Mouse (Mus musculus) T-helper 2 cell (primary cell): ENCODE results near the gene Syne2.

Source experiments
- in situ Hi-C: fragments of 300-600 bp; cut with MboI, MseI; formaldehyde crosslinking; loops from one replicate; pipeline ENCODE4 v1.15.1; 2025; ENCODE audit warnings: high pct_unique_total_duplicates

Syne2 gene

DNA sequence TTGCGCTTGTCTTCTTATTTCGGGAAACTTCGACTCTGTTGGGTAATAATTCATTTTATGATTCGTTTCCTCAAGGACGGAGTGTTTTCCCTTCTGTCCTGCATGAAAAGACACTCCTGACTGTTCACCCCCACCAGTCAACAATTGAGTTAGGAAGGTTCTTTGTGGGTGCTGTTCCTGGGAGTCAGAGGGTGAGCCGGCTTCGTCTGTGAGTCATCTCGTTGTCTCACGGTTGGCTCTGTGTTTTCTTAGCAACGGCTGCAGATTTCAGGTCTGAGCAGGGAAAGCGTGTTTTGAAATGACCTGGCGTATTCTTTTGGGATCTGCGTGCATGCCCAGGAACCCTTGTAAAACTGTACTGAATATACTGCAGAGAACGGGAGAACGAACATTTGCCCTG lies 9.8 kb downstream of the Syne2 start:
- in situ Hi-C loops, result no loop called here

DNA sequence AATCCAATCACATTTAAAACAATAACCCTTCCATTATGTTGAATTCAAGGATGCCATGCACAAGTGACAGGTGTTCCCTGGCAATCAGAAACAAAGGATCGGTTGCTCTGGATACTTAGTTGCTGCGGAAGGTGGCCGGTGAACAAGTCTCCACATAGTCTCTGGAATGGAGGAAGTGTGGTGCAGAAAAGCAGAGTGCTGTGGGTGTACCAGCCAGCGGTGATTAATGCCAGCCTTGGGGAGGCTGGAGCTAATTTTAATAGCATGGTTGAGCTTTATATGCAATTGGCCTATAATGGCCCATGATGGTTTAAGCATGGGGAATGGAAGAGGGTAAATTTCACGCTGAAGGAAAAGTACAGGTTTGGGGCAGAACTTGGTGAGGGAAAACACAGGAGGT lies 11.7 kb downstream of the Syne2 start:
- in situ Hi-C loops, result no loop called here

DNA sequence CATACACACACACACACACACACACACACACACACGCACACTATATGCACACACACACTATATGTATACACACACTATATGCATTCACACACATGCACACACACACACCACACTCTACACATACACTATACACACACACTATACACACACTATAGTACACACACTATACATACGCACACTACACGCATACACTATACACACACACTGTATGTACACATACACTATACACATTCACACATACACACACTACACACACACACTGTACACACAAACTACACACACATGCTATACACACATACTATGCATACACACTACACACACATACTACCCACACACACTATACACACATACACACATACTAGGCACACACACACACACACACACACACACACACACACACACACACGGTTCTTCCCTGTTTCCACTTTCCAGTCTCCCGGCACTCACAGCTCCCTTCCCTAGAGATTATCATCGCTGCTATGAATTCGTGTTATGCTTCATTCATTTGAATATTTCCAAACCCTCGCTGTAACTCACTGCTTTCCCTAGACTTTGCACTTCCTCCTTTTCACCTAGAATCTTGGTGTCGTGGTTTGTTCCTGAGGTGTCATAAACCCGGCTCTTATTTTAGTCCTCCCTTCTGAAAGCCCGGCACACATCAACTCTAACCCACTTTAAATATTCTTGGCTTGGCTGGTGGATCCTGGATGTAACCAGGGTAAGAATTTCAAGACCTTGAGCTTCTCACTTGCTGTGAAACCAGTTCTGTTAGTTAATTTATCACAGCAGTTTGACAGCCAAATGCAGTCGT lies 15.4 kb downstream of the Syne2 start:
- in situ Hi-C loops, result no loop called here

DNA sequence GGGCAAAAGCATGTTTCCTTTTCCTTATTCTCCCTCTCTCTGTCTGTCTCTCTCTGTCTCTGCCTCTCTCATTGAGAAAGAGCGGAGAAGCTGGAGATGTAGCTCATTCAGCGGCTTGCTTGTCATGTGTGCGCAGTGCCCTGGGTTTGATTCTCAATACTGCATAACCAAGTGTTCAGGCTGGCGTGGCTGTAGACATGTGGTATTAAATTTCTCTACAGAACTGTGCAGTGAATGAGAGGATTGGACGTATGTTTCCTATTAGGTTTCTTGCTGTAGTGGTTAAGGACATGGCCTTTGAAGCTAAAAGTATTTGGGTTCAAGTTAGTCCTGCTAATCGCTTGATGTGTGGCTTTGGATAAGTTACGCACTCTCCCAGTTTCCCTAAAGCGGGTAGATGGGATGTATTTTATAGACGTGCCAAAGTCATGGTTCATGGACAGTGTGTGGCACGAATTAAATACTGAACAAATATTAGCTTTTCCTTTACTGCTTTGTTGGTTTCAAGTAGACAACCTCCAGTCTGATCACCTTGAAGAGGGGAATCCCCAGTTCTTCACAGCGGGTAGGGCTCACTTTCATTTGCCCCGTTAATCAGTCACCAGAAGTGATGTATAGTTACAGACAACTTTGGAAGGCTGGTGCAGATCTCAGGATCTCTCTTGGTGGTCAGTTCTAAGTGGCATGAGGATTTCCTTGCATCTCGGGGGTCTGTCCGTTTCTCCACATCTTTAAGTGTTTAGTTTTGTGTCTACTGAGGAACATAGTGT lies 16.2 kb downstream of the Syne2 start:
- in situ Hi-C loops, result no loop called here

DNA sequence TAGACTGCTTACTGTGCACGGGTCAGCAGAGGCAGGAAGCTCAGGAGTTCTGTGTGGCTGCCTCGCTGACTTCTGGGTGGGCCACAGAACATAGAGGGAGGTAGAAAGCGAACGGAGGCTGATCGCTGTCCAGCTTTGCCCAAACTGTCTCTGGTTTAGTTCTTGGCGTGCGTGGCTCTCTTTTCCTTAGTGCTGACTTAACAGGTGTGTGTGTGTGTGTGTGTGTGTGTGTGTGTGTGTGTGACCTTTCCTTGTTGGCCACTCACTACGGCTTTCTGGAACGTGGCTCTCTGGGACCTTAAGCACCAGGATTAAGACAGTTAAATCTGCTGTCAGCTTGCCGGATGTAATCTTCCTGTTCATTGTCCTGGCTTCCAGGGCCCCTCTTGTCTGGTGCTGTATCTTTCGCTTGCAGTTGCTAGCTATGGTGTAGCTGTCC lies 18.6 kb downstream of the Syne2 start:
- in situ Hi-C loops, result no loop called here

DNA sequence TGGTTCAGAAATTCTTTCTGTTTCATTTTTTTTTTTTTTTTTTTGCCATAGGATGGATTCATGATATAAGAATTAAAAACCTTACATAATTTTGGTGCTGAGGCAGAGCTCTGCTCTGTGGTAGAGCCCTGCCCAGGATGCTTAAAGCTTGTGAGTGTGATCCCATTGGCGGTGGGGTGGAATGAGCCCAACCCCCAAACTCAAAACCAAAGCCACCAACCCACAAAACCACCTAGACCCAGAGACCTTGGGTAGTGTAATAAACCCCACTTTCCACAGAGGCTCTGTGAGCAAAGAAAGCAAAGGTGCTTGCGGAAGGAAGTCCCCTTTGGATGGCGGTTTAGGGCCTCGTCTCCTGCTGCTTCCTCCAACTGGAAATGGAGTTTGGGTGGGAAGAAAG lies 19.5 kb downstream of the Syne2 start:
- in situ Hi-C loops, result no loop called here

DNA sequence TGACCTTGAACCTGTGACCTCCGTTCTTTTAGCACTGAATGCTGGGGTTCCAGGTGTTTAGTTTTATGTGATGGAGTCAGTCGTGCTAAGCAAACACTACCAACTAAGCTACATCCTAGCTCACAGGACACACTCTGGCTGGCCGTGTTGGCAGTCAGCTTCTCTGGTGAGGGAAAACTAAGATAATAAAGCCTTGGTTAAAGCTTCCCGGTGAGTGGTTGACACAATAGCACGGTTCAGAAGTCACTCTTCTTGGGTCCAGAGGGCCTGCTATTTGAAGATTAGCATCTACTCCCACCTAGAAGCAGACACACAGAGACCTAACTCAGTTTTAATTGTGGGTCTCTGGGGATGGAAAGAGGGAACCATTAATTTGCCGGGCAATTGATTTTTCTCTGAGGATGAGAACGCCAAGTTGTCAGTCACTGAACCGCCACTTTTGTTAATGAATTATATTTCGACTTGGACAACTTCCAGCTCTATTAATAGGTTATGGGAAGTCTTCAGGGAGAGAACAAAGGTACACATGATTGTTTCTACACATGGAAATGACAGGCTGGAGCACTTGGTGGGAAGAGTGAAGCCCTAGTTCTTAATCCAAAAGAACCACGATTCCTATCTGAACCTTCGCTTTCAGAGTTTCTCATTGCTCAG lies 21.3 kb downstream of the Syne2 start:
- in situ Hi-C loops, result no loop called here

DNA sequence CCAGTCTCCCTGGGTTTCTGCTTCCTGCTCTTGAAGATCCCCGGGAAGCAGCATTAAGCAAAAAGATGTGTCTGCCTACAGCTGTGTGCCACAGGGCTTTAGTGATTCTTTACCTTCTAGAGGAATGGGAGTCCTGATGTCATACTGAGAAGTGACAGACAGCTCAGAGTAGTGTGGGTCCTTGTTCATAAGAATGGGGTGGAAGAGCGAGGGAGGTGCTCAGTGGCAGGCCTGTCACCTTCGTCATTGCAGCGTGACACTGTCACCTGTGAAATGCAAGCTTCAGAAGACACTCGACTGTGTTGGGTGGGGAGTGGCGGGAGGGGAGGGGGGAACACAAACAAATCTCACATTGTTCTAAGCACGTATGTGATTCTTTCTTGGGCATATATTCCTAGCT lies 23.2 kb downstream of the Syne2 start:
- in situ Hi-C loops, result no loop called here

DNA sequence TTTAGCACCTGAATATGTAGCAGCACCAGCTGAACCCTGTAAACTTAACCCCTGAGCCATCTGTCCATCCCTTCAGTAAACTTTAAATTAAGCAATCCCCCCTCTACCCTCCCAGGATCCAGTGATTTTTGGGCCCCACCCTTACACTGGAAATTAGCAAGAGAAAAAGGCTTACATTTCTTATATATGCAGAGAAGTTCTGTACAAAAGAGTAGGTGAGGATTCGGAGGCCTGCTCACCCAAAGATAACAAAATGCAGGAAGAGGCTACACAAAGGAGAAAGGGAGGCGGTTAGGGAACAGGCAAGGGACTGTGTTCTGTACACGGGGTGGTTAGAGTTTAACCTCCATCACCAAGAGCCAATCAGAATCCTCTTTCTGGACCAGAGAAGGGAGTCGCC lies 26.4 kb downstream of the Syne2 start:
- in situ Hi-C loops, result no loop called here

DNA sequence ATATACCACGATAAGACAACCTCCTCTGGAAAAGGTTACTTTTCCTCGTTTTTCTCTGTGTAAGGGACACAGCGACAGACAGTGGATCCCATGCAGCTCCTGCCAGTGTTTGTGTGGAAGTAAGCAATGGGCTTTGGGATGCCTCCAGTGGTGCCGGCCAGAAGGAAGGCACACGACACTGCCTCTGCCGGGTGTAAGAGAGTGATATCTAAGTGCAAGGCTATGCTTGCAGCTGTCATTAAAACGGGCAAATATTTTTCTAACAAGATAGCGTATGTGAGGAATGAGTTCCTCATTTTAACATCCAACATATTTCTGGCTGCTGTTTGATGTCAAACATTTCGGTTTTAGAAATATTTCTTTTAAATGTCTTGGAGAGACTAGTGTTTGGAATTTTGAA lies 27.1 kb downstream of the Syne2 start:
- in situ Hi-C loops, result no loop called here

DNA sequence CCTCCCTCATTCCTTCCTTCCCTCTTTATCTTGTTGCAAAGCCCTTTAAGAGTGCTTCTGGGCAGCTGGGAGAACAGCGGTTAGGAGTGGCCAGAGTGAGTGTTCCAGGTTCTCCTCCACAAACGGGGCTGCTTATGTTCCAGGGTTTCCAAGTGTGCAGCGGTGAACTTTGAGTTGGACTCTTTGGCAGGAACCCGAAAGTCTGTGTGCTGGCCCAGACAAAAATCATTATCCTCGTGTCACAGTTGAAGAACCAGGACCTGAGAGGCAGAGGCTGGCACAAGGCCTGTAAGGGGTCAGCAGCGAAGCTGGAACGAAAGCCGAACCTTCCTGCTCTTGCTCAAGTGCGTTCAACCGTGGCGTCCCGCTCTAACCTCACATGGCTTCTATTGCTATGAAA lies 28.6 kb downstream of the Syne2 start:
- in situ Hi-C loops, result no loop called here

DNA sequence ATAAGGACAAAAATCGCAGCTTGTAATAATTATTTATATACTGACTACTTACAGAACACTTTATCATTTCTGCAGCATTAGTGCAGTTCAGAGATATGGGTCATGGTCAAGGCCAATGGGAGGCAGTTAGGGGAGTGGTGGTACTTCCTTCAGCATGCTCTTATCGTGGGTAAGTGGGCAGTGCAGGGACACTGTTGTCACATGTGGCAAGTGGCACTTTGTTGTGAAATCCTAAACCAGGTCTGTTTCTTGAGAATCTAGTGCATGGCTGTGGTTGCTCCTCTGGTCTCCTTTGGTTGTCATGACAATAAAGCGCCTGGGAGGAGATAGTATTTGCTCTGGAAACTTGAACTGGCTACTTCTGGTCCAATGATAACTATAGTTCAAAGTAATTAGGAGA lies 32.3 kb downstream of the Syne2 start:
- in situ Hi-C loops, result no loop called here

DNA sequence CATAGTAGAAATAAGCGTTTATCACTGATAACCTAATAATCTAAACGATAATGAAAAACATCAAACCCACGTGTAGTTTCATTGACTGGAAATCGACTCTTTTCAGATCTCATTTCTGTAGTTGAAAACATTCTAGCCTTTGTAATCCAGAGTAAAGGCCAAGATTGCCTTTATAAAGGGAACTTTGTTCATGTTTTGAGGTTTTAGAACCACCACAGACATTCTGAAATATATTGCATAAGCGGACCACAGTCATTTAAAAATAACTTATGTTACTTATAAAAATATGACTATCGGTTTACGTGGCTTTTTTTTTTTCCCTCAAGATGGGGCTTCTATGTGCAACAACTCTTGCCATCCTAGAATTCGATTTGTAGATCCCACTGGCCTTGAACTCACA lies 33.5 kb downstream of the Syne2 start:
- in situ Hi-C loops, result no loop called here

DNA sequence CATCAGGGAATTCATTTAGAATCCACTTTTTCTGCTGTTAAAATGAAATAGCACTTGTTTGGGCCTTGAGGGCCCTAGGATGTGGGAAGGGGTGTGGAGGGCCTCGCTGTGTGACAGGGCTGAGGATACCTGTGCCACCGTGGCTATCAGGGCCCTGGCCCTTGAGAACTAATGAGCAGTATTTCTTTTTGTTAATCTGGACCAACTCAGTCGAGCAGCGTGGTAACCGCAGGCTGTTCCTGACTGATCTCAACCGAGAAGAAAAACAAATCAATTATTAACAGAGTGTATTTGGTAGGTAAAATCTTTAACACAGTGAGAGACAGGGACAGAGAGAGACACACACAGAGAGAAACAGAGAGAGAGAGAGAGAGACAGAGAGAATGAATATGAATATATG lies 34.5 kb downstream of the Syne2 start:
- in situ Hi-C loops, result no loop called here

DNA sequence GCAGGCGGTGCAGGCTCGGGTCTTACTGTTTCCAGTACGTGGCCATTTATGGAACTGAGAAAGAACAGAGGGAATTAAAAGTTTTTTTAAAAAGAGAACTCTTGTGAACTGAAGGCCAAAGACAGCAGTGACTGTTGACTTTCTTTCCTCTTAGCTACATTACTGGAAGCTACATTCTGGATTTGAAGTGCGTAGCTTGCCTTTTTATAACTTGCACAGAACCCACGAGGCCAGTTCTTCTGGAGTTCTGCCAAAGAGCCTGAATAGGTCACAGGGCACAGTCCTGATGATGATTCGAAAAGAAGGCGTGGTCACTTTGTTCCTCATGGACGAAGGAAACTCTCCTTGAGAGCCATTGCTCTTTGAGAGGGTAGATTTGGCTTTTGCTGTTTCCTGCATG lies 35.6 kb downstream of the Syne2 start:
- in situ Hi-C loops, result no loop called here

DNA sequence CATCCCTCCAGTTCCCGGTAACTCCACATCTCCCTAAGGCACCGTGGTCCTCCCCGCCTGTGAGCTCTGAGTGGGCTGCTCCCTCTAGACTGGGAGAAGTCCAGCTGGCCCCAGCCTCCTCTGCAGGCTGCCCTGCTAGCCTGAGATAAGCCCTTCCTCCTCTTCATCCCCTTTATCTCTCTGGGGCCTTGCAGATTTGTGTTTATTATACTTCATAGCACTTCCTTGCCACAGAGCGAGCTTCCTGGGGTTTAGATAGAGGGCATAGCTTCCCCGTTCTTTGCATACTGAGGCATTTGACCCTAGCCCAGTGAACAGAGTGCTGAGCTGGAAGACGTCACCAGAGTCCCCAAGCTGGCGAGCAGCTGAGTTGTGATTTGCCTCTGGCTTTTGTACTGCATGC lies 37.1 kb downstream of the Syne2 start:
- in situ Hi-C loops, result no loop called here

DNA sequence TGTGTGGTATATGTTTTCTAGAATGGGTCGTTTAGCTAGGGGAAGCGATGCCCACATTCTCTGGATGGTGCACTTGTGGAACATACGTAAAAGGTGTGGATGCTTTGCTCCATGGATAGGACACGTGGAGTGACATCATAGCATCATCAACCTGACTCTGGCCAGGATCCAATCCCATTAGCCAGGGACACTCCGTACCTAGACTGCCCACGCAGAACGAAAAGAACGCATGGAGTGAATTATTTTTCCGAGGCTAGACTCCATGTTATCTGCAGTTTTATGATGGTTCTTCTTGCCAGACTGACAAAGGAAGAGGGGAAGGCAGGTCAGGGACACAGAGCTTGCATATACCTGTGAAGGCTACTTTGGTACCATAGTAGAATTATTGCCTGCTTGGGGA lies 37.7 kb downstream of the Syne2 start:
- in situ Hi-C loops, result no loop called here

DNA sequence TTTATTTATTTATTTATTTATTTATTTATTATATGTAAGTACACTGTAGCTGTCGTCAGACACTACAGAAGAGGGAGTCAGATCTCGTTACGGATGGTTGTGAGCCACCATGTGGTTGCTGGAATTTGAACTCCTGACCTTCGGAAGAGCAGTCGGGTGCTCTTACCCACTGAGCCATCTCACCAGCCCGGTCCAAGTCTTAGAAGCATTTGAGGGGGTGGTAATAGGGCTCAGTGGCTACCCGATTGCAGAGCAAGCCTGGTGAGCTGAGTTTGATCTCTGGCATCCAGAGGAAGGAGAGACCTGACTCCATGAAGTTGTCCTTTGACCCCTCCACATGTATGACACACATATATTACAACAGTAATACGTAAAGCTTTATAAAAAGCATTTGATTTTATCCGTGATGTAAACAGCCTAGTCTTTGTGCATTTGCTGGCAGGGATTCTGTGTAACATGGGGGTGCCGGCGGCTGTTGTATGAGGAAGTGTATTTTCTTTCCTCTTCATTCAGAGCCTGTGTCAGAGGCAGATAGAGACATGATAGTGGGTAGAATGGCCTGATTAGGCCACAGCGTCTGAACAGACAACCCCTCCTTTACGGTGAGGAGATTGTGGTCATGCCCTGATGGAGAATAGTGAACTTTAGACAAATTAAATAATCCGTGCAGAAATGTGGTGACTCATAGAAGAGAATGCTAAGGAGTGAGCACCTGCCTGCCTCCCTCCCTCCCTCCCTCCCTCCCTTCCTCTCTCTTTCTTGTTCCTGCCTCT lies 38.3 kb downstream of the Syne2 start:
- in situ Hi-C loops, result no loop called here

DNA sequence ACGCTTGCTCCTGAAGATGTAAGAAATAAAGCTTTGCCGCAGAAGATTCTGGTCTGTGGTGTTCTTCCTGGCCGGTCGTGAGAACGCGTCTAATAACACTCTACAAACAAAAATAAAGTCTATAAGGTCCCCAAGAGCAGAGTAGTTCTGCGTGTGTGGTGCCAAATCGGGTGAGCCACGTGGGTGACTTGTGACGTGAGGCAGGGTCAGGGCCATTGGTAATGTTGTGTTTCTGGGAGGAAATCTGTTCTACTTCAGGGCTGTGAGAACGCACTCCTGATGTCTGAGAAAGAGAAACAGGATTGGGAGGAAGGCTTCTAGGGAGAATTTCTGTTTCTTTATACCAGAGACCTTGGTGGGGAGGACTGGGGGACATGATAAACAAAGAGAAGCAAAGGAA lies 42.0 kb downstream of the Syne2 start:
- in situ Hi-C loops, result no loop called here

DNA sequence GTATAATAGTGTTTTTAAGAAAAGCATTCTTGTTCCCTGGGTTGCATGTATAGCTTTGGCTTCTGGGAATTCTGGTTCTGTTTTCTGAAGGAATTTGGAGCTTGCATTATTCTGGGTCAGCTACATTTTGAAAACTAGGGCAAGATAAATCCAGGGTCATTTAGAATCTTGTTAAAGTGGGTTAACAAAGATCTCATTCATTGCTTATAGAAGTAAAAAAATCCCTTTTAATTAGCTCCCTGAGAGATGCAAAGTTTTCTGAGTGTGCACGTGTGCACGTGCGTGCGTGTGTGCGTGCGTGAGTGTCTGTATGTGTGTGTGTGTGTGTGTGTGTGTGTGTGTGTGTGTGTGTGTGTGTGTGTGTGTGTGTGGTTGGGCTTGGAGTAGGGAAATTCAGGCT lies 42.9 kb downstream of the Syne2 start:
- in situ Hi-C loops, result no loop called here

DNA sequence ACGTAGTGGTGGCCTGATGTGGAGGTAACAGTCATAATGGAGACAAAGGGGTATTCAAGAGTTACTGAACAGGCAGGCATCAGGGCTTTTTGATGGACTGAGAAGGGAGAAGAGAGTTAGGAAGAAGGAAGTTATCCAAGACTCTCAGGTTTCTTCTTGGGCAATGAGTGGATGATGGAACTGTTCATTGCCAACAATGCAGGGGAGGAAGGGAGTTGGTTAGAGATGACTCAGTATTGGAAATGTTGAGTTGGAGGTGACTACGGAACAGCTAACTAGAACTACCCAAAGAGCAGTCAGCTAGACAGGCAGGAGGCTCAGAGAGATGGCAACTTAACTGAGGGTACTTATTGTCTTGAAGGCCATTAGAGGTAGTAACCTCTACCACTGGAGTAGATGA lies 47.2 kb downstream of the Syne2 start:
- in situ Hi-C loops, result no loop called here
